ENCODE assay signal across 10 mouse cellular contexts in genomic region chr6:28898836-28899235, GRCm38 (mm10).
A peak's percentile ranks its signal among the peaks of the same experiment; 100 is the strongest.
DNase-seq lines count a peak whose midpoint lies in the region; ATAC-seq and TF ChIP-seq lines count a peak whose summit lies in the region.
"Had no signal": no experiment of that assay in that cellular context is flagged by ENCODE, and none has a peak within 500 bp of the region (broad histone marks: within the 10 kb centered on the region; RNA-seq: fewer than 3 reads in every experiment).

No protein-coding gene starts in this region.

- H3K27me3 ChIP-seq in midbrain, postnatal 0 days (ENCODE audit: insufficient read depth, low read length): no peaks in the 10 kb centered on the region
- H3K27me3 ChIP-seq: lung, embryonic 15.5 days had no signal

- no peak overlapping the region for H3K27ac ChIP-seq in ES-E14 (ENCODE audit: insufficient read depth, low read depth, low read length, poor library complexity, severe bottlenecking)
- H3K27ac ChIP-seq in midbrain, postnatal 0 days (ENCODE audit: low read depth, low read length): no peak overlapping the region
- H3K27ac ChIP-seq: lung, embryonic 15.5 days had no signal

- TF ChIP-seq CTCF in midbrain, postnatal 0 days (IDR thresholded peaks at IDR 0.05): peak; percentile 73

- WGBS in midbrain, postnatal 0 days: 19% methylated on average over 10 of the region's 10 CpGs

- peak; percentile 32 for DNase-seq in kidney, adult 9 months
- DNase-seq in kidney, adult 11 months: no peak
- DNase-seq in ES-E14 (ENCODE audit: low read depth, low spot score): peak; percentile 56
- peak; percentile 29 to 35 for DNase-seq in gastrocnemius, adult 8-10 months (ENCODE audit: low spot score in 2 of 2)
- DNase-seq in left cerebral cortex, postnatal 36 days (ENCODE audit: low spot score in 2 of 2): peak; percentile 30 to 42
- DNase-seq in midbrain, postnatal 0 days (ENCODE audit: low spot score): peak; percentile 57
- DNase-seq in thymus, postnatal 4 days: peak; percentile 71

- peak; percentile 41; the same call in 1 of the 2 replicates for ATAC-seq in cerebellum, adult (ENCODE audit: insufficient number of reproducible peaks, low FRiP score, low TSS enrichment)
- ATAC-seq in midbrain, postnatal 0 days (ENCODE audit: low FRiP score): peak; percentile 50; the same call in 1 of the 2 replicates

- H3K9ac ChIP-seq in ES-E14 (ENCODE audit: insufficient read depth, low read depth, low read length, poor library complexity, severe bottlenecking): no peak overlapping the region
- H3K9ac ChIP-seq in midbrain, postnatal 0 days (replicated peaks; ENCODE audit: low read length, poor library complexity, severe bottlenecking): no peak overlapping the region
- H3K9ac ChIP-seq: lung, embryonic 15.5 days had no signal

- H3K4me3 ChIP-seq in ES-E14 (ENCODE audit: insufficient read depth in 1 of 2, low read depth in 1 of 2, low read length in 2 of 2, poor library complexity in 1 of 2, severe bottlenecking in 1 of 2): no peak overlapping the region
- H3K4me3 ChIP-seq in midbrain, postnatal 0 days (ENCODE audit: low read depth, low read length): no peak overlapping the region
- H3K4me3 ChIP-seq: erythroblast, embryonic 14.5 days; lung, embryonic 15.5 days had no signal

- H3K9me3 ChIP-seq in ES-E14 (ENCODE audit: control insufficient read depth, insufficient read depth, low read depth, low read length): no peaks in the 10 kb centered on the region
- no peaks in the 10 kb centered on the region for H3K9me3 ChIP-seq in midbrain, postnatal 0 days (ENCODE audit: low read length)
- H3K9me3 ChIP-seq: lung, embryonic 15.5 days had no signal

- H3K4me1 ChIP-seq in ES-E14 (ENCODE audit: control insufficient read depth in 2 of 2, insufficient read depth in 2 of 2, low read length in 2 of 2, poor library complexity in 1 of 2): peaks cover 0 to 3% of the 10 kb centered on the region in 2 experiments; a peak in 1 of 4 replicates
- H3K4me1 ChIP-seq in midbrain, postnatal 0 days (ENCODE audit: insufficient read depth, low read length): no peaks in the 10 kb centered on the region
- H3K4me1 ChIP-seq: lung, embryonic 15.5 days had no signal

- in situ Hi-C loops in ES-E14 (cut with MboI; ENCODE audit: low sequenced_read_pairs in 2 of 2, unreplicated experiment in 2 of 2): no loop called here

- H3K4me2 ChIP-seq in midbrain, postnatal 0 days (ENCODE audit: low read depth, low read length, poor library complexity, severe bottlenecking): no peak overlapping the region
- H3K4me2 ChIP-seq: lung, embryonic 15.5 days had no signal

- no peaks in the 10 kb centered on the region for H3K36me3 ChIP-seq in ES-E14 (ENCODE audit: control insufficient read depth, insufficient read depth, low read length, poor library complexity, severe bottlenecking)
- no peaks in the 10 kb centered on the region for H3K36me3 ChIP-seq in midbrain, postnatal 0 days (ENCODE audit: insufficient read depth, low read length)
- H3K36me3 ChIP-seq: lung, embryonic 15.5 days had no signal

- intact Hi-C loops in left cerebral cortex, postnatal 36 days (cut with DNase I): loop anchor here (5.0 to 10.0 kb wide), 2 partner anchors 62 to 364 kb away; no protein-coding TSS in a partner anchor

TF ChIP-seq in ES-E14, 5 proteins besides CTCF, POLR2A, EP300 and RAD21:
- TF ChIP-seq ZNF384 (IDR thresholded peaks at IDR 0.05; ENCODE audit: low read depth, low read length) (no peak), MAFK (IDR thresholded peaks at IDR 0.05; ENCODE audit: insufficient read depth, low read depth, low read length) (no peak), ZC3H11A (IDR thresholded peaks at IDR 0.05; ENCODE audit: borderline replicate concordance, low read depth, low read length) (peak; percentile 85; the same call in 1 of the 2 replicates)
